Mouse (Mus musculus) skeletal muscle tissue, adult 2 months (tissue): ENCODE results near the gene Thrb.
A peak's percentile ranks its signal among the peaks of the same experiment; 100 is the strongest.
"Not testable (repeated sequence)": the region's sequence is repeated elsewhere in the genome, so short reads cannot be mapped to it uniquely, and the experiment has no call there.

Source experiments
- DNase-seq: peaks from one replicate; pipeline ENCODE4 v3.0.0-alpha.2; 2012; ENCODE audit warnings: low read depth, low spot score

Thrb gene

GRCm38 (mm10) chr14:17934779-17935178, 274.7 kb downstream of the Thrb start:
- not testable (repeated sequence) for DNase-seq

GRCm38 (mm10) chr14:17954038-17954437, 294.0 kb downstream of the Thrb start:
- DNase-seq = peak; percentile 13

- DNase-seq = no peak
These were observed 299.8 kb downstream of the Thrb start for GRCm38 (mm10) chr14:17959901-17960300.

- DNase-seq = peak; percentile 35
These were observed 307.2 kb downstream of the Thrb start for GRCm38 (mm10) chr14:17967117-17967726.

GRCm38 (mm10) chr14:17972132-17972531, 312.1 kb downstream of the Thrb start:
- DNase-seq = no peak

GRCm38 (mm10) chr14:17972665-17973064, 312.6 kb downstream of the Thrb start:
- DNase-seq = no peak

- no peak for DNase-seq
These were observed 315.7 kb downstream of the Thrb start for GRCm38 (mm10) chr14:17975786-17976185.

GRCm38 (mm10) chr14:17978259-17978658, 318.2 kb downstream of the Thrb start:
- DNase-seq = no peak

GRCm38 (mm10) chr14:17981258-17981657, 321.2 kb downstream of the Thrb start:
- DNase-seq = no peak

- no peak for DNase-seq
These were observed 322.0 kb downstream of the Thrb start for GRCm38 (mm10) chr14:17982017-17982416.

- no peak for DNase-seq
These were observed 323.3 kb downstream of the Thrb start for GRCm38 (mm10) chr14:17983390-17983789.

GRCm38 (mm10) chr14:17983839-17984238, 323.8 kb downstream of the Thrb start:
- DNase-seq = no peak

GRCm38 (mm10) chr14:17988580-17988979, 328.5 kb downstream of the Thrb start:
- no peak for DNase-seq

GRCm38 (mm10) chr14:17989182-17989581, 329.1 kb downstream of the Thrb start:
- no peak for DNase-seq

GRCm38 (mm10) chr14:17990186-17990585, 330.1 kb downstream of the Thrb start:
- no peak for DNase-seq

- DNase-seq = peak; percentile 7
These were observed 341.8 kb downstream of the Thrb start for GRCm38 (mm10) chr14:18001886-18002285.

GRCm38 (mm10) chr14:18003686-18004085, 343.6 kb downstream of the Thrb start:
- DNase-seq = no peak

GRCm38 (mm10) chr14:18008524-18008923, 348.5 kb downstream of the Thrb start:
- no peak for DNase-seq

- no peak for DNase-seq
These were observed 356.5 kb downstream of the Thrb start for GRCm38 (mm10) chr14:18016604-18017003.

GRCm38 (mm10) chr14:18020128-18020527, 360.1 kb downstream of the Thrb start:
- no peak for DNase-seq

- no peak for DNase-seq
These were observed 360.6 kb downstream of the Thrb start for GRCm38 (mm10) chr14:18020636-18021035.

GRCm38 (mm10) chr14:18021726-18022125, 361.7 kb downstream of the Thrb start:
- no peak for DNase-seq

- DNase-seq = no peak
These were observed 362.3 kb downstream of the Thrb start for GRCm38 (mm10) chr14:18022351-18022750.

GRCm38 (mm10) chr14:18027867-18028266, 367.8 kb downstream of the Thrb start:
- DNase-seq = no peak
